Mouse (Mus musculus) embryo, embryonic 11 days (tissue): Measurements from ENCODE around the gene Nfkbiz.

Source experiments
- DNase-seq: peaks from one replicate; pipeline ENCODE4 v3.0.0-alpha.2; 2015

The Nfkbiz gene

GRCm38 (mm10) chr16:55798845-55799244 is 39.9 kb downstream of the Nfkbiz start:
- no peak for DNase-seq

- DNase-seq: no peak
These were observed 48.4 kb downstream of the Nfkbiz start for GRCm38 (mm10) chr16:55790326-55790725.

- no peak for DNase-seq
These were observed 49.4 kb downstream of the Nfkbiz start for GRCm38 (mm10) chr16:55789291-55789690.

GRCm38 (mm10) chr16:55788671-55789070 is 50.0 kb downstream of the Nfkbiz start:
- no peak for DNase-seq

- no peak for DNase-seq
These were observed 51.2 kb downstream of the Nfkbiz start for GRCm38 (mm10) chr16:55787385-55788072.

- DNase-seq: no peak
These were observed 54.3 kb downstream of the Nfkbiz start for GRCm38 (mm10) chr16:55784379-55784778.

- no peak for DNase-seq
These were observed 54.8 kb downstream of the Nfkbiz start for GRCm38 (mm10) chr16:55783923-55784322.

- no peak for DNase-seq
These were observed 55.8 kb downstream of the Nfkbiz start for GRCm38 (mm10) chr16:55782911-55783310.

GRCm38 (mm10) chr16:55781809-55782208 is 56.9 kb downstream of the Nfkbiz start:
- DNase-seq: no peak

- DNase-seq: no peak
These were observed 57.6 kb downstream of the Nfkbiz start for GRCm38 (mm10) chr16:55780958-55781558.

- no peak for DNase-seq
These were observed 62.4 kb downstream of the Nfkbiz start for GRCm38 (mm10) chr16:55776329-55776728.

GRCm38 (mm10) chr16:55770247-55770646 is 68.5 kb downstream of the Nfkbiz start:
- no peak for DNase-seq
